In genomic region chr16:75926511-75926910, GRCm38 (mm10) we compare ENCODE assay signal across 18 mouse cellular contexts.
"Had no signal": no experiment of that assay in that cellular context is flagged by ENCODE, and none has a peak within 500 bp of the region (broad histone marks: within the 10 kb centered on the region; RNA-seq: fewer than 3 reads in every experiment).

No protein-coding gene starts in this region.

- H3K4me3 ChIP-seq: lung, embryonic 15.5 days; megakaryocyte, embryonic 14.5 days; midbrain, embryonic 13.5 days; midbrain, embryonic 15.5 days; neural tube, embryonic 12.5 days; stomach, embryonic 15.5 days had no signal

- H3K36me3 ChIP-seq: lung, embryonic 15.5 days; midbrain, embryonic 13.5 days; midbrain, embryonic 15.5 days; neural tube, embryonic 12.5 days; stomach, embryonic 15.5 days had no signal

- H3K4me2 ChIP-seq: lung, embryonic 15.5 days; midbrain, embryonic 11.5 days; midbrain, embryonic 13.5 days; midbrain, embryonic 15.5 days; neural tube, embryonic 12.5 days; stomach, embryonic 15.5 days had no signal

- DNase-seq: liver, postnatal 0 days; lung, adult 2 months; lung, postnatal 14 days; lung, postnatal 36 days; right cerebral cortex, postnatal 14 days; thymus, adult 2 months; thymus, postnatal 14 days; thymus, postnatal 36 days had no signal

- H3K9me3 ChIP-seq: lung, embryonic 15.5 days; megakaryocyte, embryonic 14.5 days; midbrain, embryonic 13.5 days; midbrain, embryonic 15.5 days; neural tube, embryonic 12.5 days; stomach, embryonic 15.5 days had no signal

- H3K9ac ChIP-seq: liver, postnatal 0 days; lung, embryonic 15.5 days; midbrain, embryonic 13.5 days; midbrain, embryonic 15.5 days; neural tube, embryonic 12.5 days; stomach, embryonic 15.5 days had no signal

- H3K27ac ChIP-seq: lung, embryonic 15.5 days; macrophage; midbrain, embryonic 13.5 days; midbrain, embryonic 15.5 days; neural tube, embryonic 12.5 days; stomach, embryonic 15.5 days; stomach, postnatal 0 days had no signal

- H3K27me3 ChIP-seq: lung, embryonic 15.5 days; megakaryocyte, embryonic 14.5 days; midbrain, embryonic 13.5 days; midbrain, embryonic 15.5 days; neural tube, embryonic 12.5 days; stomach, embryonic 15.5 days had no signal

- ATAC-seq: liver, postnatal 0 days; lung, postnatal 0 days; midbrain, embryonic 13.5 days; midbrain, embryonic 15.5 days had no signal

- H3K4me1 ChIP-seq: lung, embryonic 15.5 days; midbrain, embryonic 13.5 days; midbrain, embryonic 15.5 days; neural tube, embryonic 12.5 days; stomach, embryonic 15.5 days had no signal
